Mouse (Mus musculus): ENCODE data around the gene Rwdd4a. TPM values are rescaled to one million over a fixed set of nuclear protein-coding genes. Genes with fewer than 3 reads are reported as not detected.

The Rwdd4a gene
- 10 to 100 TPM; 29.7 to 34.6 (median 31.7) TPM for total RNA-seq (2022)

DNA sequence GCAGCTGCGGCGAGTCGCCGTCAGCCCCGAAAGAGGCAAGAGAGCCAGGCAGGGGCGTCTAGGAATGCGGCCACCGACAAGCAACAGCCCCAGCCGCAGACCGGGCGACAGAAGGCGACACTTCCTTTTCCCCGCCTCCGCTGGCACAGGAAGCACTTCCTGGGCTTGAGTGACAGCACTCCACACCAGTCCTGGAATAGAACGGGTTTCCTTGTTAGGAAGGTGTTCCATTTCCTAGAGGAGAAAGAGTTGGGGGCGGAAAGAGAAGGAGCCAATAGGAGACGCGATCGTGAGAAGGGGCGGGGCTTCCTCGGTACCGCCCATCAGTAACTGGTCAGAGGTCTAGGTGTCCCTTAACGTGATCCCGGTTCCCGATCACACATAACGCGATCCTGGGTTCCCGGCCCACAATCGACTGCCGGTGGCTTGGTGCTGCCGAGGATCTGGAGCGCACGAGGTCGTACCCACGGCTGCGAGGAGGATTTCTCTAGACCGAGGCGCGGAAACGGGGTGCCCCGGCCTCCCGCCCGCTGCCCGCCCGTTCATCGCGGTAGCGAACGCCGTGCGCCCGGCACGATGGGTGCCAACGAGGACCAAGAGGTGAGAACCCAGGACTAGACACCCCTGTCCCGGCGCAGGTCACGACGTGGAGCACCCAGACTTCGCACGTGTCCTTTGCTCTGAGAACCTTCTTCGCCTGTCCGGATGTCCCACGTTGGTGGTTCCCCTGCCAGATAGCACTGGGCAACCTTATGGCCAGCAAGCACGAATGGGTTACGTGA is at the start of gene Rwdd4a, which contains the start of gene Trappc11:
TSS of gene Rwdd4a (plus strand) at position 321 of the 782 bp plus-strand sequence.
TSS of gene Trappc11 (minus strand) at position 127 of the 782 bp plus-strand sequence.
- peak; percentile 91 to 98 for DNase-seq (ENCODE audit: low spot score in 2 of 2)

DNA sequence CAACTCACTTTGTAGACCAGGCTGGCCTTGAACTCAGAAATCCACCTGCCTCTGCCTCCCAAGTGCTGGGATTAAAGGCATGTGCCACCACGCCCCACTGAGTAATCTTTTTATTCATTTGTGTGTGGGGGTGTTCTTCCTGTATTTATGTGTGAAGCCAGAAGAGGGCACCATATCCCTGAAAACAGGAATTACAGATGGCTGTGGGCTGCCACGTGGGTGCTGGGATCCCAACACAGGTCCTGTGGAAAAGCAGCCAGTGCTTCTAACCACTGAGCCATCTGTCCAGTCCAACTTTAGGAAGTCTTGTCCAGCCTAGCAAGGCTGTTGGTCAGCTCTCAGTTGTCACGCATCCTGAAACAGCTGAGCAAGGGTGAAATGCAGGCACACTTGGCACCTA is 46.2 kb upstream of the Rwdd4a start:
- no peak for DNase-seq (ENCODE audit: low spot score in 2 of 2)

DNA sequence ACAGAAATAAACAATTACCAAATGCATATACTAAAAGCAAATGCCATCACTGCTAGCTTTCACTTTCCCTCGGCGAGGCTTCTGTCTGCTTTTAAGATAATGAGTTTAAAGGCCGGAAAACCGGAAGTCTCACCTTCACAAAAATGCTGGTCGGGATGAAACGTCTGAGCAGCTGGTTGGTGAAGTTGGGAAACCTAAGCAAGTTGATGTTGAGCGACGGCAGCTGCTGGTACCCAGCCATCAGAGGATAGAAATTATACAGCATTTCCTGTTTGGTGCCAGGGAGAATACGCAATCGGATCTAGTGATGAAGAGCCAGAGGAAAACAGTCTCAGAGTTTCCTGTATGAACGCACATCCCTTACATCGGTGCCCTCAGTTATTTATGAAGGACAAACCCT is 40.4 kb upstream of the Rwdd4a start:
- no peak for DNase-seq (ENCODE audit: low spot score in 2 of 2)

DNA sequence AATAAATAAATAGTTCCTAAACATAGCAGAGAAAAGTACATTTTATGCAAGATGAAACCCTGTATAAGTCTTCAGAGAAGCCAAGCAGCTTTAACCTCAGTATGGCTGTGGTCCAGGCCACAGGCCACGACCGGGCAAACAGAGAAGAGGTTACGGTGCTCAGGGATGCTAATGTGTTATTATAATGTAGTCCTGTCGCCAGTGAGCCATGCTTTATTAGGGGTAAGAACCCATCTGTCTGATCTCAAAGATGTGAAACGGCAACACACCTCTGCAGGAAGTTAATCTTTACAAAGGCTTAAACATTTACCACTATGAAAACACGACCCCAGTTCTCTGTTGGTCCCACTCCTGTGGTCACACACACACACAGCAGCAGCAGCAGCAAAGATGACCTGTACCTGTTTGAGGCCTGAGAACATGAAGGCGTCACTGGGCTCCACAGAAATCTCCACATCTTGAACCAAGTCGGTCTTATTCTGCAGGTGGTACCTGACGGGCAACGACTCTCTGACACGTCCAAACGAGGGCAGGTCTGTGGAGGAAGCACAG is 38.8 kb upstream of the Rwdd4a start:
- no peak for DNase-seq (ENCODE audit: low spot score in 2 of 2)

DNA sequence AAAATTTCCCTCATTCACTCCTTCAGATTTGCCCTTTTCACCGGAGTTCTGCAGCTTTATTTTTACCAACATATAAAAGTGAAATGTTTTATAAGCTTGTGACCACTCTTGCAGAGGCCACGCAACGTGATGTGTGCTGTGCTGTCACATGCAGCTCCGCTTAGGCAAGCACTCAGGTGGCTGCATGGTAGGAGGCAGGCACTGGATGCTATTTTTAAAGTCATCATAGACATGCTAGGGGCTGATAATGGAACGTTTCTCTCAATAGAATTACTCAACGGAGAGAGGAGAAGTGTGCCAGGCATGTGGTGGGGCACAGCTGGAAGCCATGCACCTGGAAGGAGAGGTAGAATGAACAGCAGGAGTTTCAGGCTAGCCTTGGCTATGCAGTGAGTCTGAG is 38.0 kb upstream of the Rwdd4a start:
- DNase-seq (ENCODE audit: low spot score in 2 of 2): no peak

DNA sequence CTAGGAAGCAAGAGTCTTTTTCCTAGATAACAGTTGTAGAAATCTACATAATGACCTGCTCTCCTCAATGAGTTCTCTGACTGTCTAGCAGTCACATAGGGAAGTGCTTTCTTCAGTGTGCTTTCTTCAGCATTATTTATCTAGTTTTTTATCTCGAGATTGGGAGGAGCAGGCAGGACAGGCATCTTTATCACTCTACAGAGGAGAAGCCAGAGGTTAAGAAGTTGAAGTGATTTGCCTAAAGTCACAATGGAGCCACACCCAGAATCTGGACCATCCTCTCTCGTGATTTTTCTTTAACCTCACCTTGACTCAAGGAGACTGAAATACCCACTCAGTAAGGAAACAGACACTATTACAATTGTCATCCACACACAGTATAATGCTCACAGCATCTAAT is 31.5 kb upstream of the Rwdd4a start:
- no peak for DNase-seq (ENCODE audit: low spot score in 2 of 2)

DNA sequence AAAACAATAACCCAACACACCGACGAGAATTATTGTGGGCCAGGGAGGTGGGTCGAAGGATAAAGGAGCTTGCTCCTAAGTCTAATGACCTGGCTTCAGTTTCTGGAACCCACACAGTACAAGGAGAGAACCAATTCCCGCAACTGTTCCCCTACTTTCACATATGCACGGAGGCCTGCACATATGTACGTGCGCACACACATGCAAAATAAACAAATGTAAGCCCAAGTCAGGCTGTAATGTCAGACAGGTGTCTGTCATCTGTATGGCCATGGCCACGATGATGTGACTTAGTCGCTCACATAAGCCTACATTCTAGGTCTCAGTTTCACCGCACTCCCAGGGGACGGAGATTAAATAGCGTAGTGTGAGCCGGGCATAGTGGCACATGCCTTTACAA is 30.9 kb upstream of the Rwdd4a start:
- no peak for DNase-seq (ENCODE audit: low spot score in 2 of 2)

DNA sequence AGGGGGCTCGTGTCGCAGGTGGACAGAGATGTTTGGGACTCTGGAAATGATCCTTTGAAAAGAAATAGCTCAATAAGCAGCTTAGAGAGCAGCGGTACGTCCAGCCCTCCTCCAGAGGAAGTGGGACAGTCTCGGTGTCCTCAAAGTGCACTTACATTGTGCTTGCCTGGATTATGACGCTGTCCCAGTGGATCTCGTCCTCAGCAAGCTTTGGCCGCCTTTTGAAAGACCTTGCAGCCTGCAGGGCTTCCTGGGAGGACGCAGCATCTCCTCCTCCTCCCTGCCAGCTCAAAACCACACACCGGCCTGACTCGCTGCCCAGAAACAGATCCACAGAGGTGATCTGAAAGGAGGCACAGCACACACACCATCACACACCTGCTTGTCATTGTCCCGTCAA is 28.0 kb upstream of the Rwdd4a start:
- no peak for DNase-seq (ENCODE audit: low spot score in 2 of 2)

DNA sequence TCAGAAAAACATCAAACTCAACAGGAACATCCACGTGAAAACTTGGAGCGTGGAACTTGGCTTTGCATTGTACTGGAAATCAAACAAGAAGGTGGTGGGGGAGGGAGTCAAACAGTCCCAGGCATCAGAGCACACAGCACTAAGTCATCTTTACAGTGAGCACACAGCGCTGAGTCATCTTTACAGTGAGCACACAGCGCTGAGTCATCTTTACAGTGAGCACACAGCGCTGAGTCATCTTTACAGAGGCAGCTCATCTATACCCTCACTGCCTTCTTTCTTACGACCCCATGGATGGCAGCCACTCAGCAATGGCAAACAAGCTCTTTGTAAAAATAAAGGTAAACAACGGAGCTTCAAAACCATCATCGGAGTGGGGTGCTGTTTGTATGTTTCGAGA is 22.5 kb upstream of the Rwdd4a start:
- DNase-seq (ENCODE audit: low spot score in 2 of 2): no peak

DNA sequence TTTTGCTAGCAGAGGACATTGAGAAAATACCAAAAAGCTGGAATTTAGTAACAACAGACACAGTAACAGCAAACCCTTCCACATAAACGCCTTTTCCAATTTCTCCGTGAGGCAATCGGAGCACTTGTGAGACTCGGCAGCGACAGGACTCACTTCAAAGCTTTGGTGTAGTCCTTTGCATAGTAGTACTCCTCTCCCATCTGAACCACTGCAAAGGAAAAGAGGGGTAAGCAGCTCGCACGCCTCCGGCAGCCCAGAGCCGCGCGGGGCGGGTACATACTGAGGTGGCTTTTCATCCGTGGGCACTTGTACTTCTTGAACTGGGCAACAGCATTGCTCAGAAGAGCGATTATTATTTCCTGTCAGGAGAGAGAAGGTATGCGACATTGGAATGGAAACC is 19.9 kb upstream of the Rwdd4a start:
- no peak for DNase-seq (ENCODE audit: low spot score in 2 of 2)

DNA sequence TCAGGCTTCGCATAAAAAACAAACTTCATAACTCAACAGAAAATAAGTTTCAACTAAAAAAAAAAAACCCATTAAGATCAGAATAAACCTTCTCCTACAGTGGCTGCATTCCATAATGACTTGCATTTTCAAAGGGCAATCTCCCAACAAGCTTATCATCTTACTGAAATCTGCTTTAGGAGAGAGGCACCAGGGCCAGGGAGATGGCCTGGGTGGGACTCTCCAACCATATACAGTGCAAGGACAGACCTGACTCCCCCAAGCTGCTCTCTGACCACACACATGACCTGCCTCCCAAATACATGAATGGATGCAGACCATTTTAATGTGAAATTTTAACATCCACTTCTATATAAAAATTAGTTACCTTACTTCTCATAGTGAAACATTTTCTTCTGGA is 5.4 kb upstream of the Rwdd4a start:
- no peak for DNase-seq (ENCODE audit: low spot score in 2 of 2)

DNA sequence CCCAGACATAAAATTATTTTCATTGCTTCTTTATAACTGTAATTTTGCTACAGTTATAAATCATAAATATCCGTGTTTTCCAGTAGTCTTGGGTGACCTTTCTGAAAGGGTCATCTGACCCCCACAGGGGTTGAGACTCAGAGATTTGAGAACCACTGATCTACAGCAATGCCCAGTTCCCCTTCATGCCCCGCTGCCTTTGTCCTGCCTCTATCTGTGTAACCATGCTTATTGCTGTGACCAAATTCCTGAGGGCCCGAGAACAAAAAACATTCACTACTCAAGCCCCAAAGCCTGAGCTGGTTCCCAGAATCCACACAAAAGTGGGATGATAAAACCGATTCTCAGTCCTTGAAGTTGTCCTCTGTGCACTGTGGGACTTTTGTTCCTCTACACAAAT is 4.9 kb downstream of the Rwdd4a start:
- no peak for DNase-seq (ENCODE audit: low spot score in 2 of 2)

DNA sequence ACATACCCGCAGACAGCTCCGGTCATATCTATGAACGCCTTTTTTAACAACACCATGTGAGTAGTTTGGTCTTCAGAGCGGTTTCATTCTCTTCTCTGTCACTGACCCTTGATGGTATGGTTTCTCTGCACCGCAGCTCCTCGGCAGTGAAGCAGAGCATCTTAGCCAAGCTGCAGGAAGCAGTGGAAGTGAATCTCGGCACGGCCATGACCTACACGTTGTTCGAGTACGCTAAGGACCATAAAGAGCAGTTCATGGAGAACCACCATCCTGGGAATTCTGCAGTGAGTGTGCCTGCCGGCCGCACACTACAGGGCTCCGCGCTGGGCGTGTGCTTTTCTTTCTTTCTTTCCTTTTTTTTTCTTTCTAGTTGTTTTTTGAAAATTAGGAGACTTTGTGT is 9.3 kb downstream of the Rwdd4a start:
- DNase-seq (ENCODE audit: low spot score in 2 of 2): no peak

DNA sequence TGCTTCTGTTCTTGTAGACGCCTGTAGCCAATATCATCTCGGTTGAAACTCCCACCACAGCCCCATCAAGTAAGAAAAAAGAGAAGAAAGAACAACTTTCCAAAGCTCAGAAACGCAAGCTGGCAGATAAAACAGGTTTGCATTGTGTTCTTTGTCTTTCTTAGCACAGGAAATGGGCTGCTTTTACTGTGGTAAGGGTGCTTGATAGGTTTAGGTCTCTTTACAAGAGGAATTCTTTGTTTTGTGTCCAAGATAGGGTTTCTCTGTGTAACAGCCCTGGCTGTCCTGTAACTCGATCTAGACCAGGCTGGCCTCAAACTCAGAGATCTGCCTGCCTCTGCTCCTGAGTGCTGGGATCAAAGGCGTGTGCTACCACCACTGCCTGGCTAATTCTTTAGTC is 10.6 kb downstream of the Rwdd4a start:
- no peak for DNase-seq (ENCODE audit: low spot score in 2 of 2)

DNA sequence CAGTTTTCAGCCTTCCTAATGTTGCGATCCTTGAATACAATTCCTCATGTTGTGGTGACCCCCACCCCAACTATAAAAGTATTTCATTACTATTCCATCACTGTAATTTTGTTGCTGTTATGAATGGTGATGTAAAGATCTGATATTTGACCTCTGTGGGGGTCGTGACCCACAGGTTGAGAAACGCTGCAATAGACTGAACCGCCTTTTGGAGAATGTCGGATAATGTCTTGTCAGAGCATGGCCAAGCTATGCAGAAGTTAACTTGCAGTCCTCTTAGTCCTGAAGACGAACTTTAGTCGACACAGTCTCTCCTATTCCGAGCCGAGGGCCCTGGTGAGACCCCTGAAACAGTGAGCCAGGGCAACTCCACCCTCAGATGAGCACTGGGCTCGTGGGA is 13.6 kb downstream of the Rwdd4a start:
- DNase-seq (ENCODE audit: low spot score in 2 of 2): no peak

DNA sequence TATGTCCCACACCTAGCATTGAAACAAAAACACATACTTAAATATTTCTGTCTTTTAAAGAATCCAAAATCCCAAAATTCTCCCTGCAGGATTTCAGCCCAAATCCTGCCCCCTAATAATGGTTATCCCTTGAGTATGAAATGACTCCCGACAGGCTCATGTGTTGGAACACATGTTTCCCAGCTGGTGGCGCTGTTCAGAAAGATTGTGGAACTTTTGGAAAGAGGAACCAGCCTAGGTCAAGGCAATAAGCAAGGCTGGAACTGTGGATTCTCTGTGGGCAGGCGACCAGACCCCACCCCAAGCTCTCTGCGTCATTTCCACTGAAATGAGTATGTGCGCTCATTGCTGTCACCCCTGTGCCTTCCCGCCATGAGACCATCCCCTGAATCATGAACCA is 20.1 kb downstream of the Rwdd4a start:
- no peak for DNase-seq (ENCODE audit: low spot score in 2 of 2)

DNA sequence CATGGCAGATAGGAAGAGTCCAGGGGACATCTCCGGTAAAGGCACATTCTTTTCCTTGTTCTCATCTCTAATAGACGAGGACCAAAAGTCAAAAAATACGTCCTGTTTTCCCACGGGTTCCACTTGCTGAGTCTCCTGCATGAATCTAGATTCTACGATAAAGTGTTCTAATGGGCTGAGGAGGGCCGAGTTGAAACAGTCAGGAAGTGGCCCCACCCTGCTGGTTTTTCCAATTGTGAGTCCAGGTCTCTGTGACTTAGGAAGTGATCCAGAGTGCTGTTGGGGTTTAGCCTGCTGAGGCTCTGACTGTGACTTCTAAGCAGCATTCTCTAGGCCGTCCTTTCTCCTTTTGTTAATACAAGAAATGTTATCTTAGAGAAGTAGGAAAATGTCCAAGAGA is 23.0 kb downstream of the Rwdd4a start:
- DNase-seq (ENCODE audit: low spot score in 2 of 2): no peak

DNA sequence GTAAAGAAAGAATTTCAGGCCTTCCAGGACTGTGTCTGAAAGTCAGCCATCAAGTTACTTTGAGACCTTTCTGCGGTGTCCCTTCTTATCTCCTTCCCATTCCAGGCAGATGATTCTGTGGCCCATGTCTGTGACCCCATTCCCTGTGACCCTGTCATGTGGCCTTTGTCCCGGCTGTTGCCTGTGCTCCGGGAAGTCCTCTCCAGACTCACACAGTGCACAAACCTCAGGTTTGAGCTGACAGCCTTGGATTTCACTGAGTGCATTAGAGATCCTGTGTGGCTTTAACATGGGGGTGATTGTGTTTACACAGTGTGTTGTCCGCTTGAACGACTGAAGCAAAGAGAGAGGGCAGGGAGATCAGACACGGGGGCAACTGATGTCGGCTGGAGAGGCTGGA is 24.8 kb downstream of the Rwdd4a start:
- no peak for DNase-seq (ENCODE audit: low spot score in 2 of 2)

DNA sequence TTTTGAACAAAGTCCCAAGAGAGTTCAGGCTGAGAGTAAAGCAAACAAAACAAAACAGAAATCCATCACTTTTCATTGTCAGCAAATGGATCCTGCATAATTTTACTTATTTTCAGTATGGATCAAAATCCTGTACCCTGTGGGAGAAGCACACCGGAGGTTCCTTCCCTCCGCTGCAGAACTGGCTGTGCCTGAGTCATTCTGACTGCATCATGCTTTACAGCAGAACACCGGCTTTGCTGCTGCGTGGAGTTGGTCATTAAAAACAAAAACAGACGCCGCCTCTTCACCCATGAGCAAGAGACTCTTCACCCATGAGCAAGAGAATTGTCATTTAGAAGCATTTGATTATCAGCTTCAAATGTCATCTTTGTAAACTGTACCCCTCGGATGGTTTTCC is 27.3 kb downstream of the Rwdd4a start:
- no peak for DNase-seq (ENCODE audit: low spot score in 2 of 2)

DNA sequence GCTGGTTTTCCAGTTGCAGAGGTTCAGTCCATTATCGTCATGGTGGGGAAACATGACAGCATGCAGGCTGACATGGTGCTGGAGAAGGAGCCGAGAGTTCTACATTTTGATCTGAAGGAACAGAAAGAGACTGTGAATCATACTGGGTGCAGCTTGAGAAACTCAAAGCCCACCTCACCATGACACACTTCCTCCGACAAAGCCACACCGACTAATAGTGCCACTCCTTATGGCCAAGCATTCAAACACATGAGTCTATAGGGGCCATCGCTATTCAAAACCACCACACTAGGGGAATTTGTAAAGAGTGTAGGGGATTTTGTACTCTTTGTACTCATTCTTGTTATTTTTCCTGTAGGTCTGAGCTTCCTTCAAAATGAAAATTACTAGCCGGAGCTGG is 33.1 kb downstream of the Rwdd4a start:
- DNase-seq (ENCODE audit: low spot score in 2 of 2): no peak

DNA sequence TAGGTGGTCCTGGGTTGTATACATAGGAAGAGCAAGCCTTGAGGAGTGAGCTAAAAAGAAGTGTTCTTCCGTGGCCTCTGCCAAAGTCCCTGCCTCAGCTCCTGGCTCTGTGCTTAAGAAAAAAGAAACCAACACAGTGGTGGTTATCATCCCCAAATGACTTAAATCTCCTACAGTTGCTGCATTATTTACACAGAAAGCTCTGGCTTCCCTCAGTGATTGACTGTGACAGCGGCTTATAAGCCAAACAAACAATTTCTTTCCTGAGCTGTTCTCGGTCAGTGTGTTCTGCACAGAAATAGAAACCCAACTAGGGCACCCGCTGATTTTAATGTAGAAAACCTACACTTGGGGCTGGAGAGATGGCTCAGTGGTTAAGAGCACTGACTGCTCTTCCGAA is 34.6 kb downstream of the Rwdd4a start:
- no peak for DNase-seq (ENCODE audit: low spot score in 2 of 2)

DNA sequence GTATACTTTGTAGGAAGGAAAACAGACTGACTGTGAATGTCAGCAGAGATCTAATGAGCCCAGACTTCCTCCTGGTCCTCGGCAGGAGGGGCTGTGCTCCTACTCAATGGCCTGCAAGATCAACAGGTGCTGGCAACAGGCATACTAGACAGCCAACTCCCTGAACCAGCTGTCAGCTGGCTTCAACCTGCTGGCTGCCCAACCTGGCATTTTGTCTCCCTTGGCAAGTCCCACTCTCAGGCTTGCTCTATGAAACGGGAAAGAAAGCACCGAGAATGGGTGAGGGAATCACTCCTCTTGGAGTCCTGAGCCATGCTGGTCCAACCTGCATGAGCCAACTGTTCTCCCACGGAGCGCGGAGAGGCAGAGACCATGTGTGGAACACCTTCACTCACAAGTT is 36.7 kb downstream of the Rwdd4a start:
- no peak for DNase-seq (ENCODE audit: low spot score in 2 of 2)

DNA sequence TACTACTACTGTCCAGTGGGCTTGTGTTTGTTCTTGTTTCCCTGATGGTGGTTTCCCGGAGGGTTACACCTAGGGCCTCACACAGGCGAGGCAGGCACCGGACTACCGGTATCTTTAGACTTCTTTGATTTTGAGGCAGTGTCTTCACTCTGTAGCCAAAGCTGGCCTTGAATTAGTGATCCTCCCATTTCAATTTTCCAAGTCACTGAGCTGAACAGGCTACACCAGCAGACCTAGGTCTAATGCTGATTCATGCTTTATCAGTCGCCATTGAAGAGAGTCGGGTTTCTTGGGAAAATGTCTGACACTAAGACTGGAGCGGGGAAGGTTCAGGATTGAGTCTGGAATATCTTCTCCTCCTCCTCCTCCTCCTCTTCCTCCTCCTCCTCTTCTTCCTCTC is 40.0 kb downstream of the Rwdd4a start:
- no peak for DNase-seq (ENCODE audit: low spot score in 2 of 2)
